Mouse (Mus musculus): ENCODE results near the gene Nxn. TPM values are rescaled to one million over a fixed set of nuclear protein-coding genes. Genes with fewer than 3 reads are reported as not detected.

Nxn gene
- polyA plus RNA-seq, 1 experiment from 2014 or later = 19.9 TPM

- no peaks in the 10 kb centered on the region for H3K9me3 ChIP-seq
- 69% methylated on average over 4 of the region's 4 CpGs for WGBS
- H3K9ac ChIP-seq (replicated peaks) = no peak overlapping the region
- H3K36me3 ChIP-seq = peaks cover 91% of the 10 kb centered on the region
- 0 out of 2 replicates have a peak overlapping the region, but pooled peaks have one; percentile 45 for H3K27ac ChIP-seq (replicated peaks)
- H3K27me3 ChIP-seq = no peaks in the 10 kb centered on the region
- no peak for ATAC-seq (replicated peaks)
- no peak overlapping the region for H3K4me2 ChIP-seq (replicated peaks)
- no peak overlapping the region for H3K4me3 ChIP-seq
- H3K4me1 ChIP-seq = peaks cover 10% of the 10 kb centered on the region; the same call in 1 of the 2 replicates
Observed at GRCm38 (mm10) chr11:76419179-76419578, 20.2 kb upstream of the Nxn start.

GRCm38 (mm10) chr11:76418423-76418822 is 19.5 kb upstream of the Nxn start:
- H3K36me3 ChIP-seq = peaks cover 88% of the 10 kb centered on the region

GRCm38 (mm10) chr11:76415985-76416384 is 17.0 kb upstream of the Nxn start:
- no peak overlapping the region for H3K4me3 ChIP-seq
- peaks cover 77% of the 10 kb centered on the region for H3K36me3 ChIP-seq
- no peak for ATAC-seq (replicated peaks)
- no peak overlapping the region for H3K4me2 ChIP-seq (replicated peaks)
- no peaks in the 10 kb centered on the region for H3K9me3 ChIP-seq
- WGBS = 66% methylated on average over 2 of the region's 2 CpGs
- H3K9ac ChIP-seq (replicated peaks) = no peak overlapping the region
- H3K27ac ChIP-seq (replicated peaks) = no peak overlapping the region
- H3K27me3 ChIP-seq = no peaks in the 10 kb centered on the region
- peaks cover 16% of the 10 kb centered on the region; the same call in 1 of the 2 replicates for H3K4me1 ChIP-seq

More at GRCm38 (mm10) chr11:76418423-76418822, 19.5 kb upstream of the Nxn start:
- Histone ChIP-seq H3K4me2 (replicated peaks) (no peak overlapping the region), H3K27ac (replicated peaks) (peak overlapping the region; percentile 45; the same call in 1 of the 2 replicates), H3K9me3 (no peaks in the 10 kb centered on the region), H3K27me3 (no peaks in the 10 kb centered on the region), H3K4me1 (peaks cover 16% of the 10 kb centered on the region; the same call in 1 of the 2 replicates), H3K9ac (replicated peaks) (no peak overlapping the region), H3K4me3 (no peak overlapping the region)
- WGBS = 66% methylated on average over 8 of the region's 8 CpGs
- ATAC-seq (replicated peaks) = no peak

- 86% methylated on average over 4 of the region's 4 CpGs for WGBS
Observed at GRCm38 (mm10) chr11:76415001-76415400, 16.1 kb upstream of the Nxn start.

GRCm38 (mm10) chr11:76413202-76413601 is 14.3 kb upstream of the Nxn start:
- Histone ChIP-seq H3K27ac (replicated peaks) (peak overlapping the region; percentile 24; the same call in 1 of the 2 replicates), H3K36me3 (peaks cover 52% of the 10 kb centered on the region)

More at GRCm38 (mm10) chr11:76415001-76415400, 16.1 kb upstream of the Nxn start:
- Histone ChIP-seq H3K4me3 (no peak overlapping the region), H3K4me2 (replicated peaks) (no peak overlapping the region), H3K36me3 (peaks cover 70% of the 10 kb centered on the region), H3K9me3 (no peaks in the 10 kb centered on the region), H3K27me3 (no peaks in the 10 kb centered on the region), H3K4me1 (peaks cover 16% of the 10 kb centered on the region; the same call in 1 of the 2 replicates), H3K27ac (replicated peaks) (no peak overlapping the region), H3K9ac (replicated peaks) (no peak overlapping the region)
- no peak for ATAC-seq (replicated peaks)

GRCm38 (mm10) chr11:76410826-76411225 is 11.9 kb upstream of the Nxn start:
- H3K36me3 ChIP-seq = peaks cover 28% of the 10 kb centered on the region
- no peak overlapping the region for H3K4me3 ChIP-seq
- H3K27me3 ChIP-seq = no peaks in the 10 kb centered on the region
- no peak overlapping the region for H3K27ac ChIP-seq (replicated peaks)
- 67% methylated on average over 12 of the region's 12 CpGs for whole genome bisulfite sequencing
- H3K4me1 ChIP-seq = peaks cover 16% of the 10 kb centered on the region
- H3K9me3 ChIP-seq = no peaks in the 10 kb centered on the region
- ATAC-seq (replicated peaks) = no peak
- no peak overlapping the region for H3K4me2 ChIP-seq (replicated peaks)
- H3K9ac ChIP-seq (replicated peaks) = no peak overlapping the region

More at GRCm38 (mm10) chr11:76413202-76413601, 14.3 kb upstream of the Nxn start:
- no peaks in the 10 kb centered on the region for H3K9me3 ChIP-seq
- WGBS = 79% methylated on average over 4 of the region's 4 CpGs
- H3K4me1 ChIP-seq = peaks cover 10% of the 10 kb centered on the region; the same call in 1 of the 2 replicates
- no peak overlapping the region for H3K4me2 ChIP-seq (replicated peaks)
- no peaks in the 10 kb centered on the region for H3K27me3 ChIP-seq
- H3K4me3 ChIP-seq = no peak overlapping the region
- ATAC-seq (replicated peaks) = no peak
- no peak overlapping the region for H3K9ac ChIP-seq (replicated peaks)

GRCm38 (mm10) chr11:76406702-76407583 is 8.0 kb upstream of the Nxn start, which contains the start of gene Timm22:
Gene Timm22, plus strand, starts transcription at chr11:76406952.
- WGBS = under 1% methylated on average over 46 of the region's 46 CpGs
- peaks cover 10% of the 10 kb centered on the region for H3K4me1 ChIP-seq
- peak within 1 kb of the TSS; percentile 71 for H3K4me3 ChIP-seq
- peak within 1 kb of the TSS; percentile 87 for H3K4me2 ChIP-seq (replicated peaks)
- ATAC-seq (replicated peaks) = peak; percentile 98
- H3K36me3 ChIP-seq = peaks cover 5% of the 10 kb centered on the region
- H3K9ac ChIP-seq (replicated peaks) = peak within 1 kb of the TSS; percentile 87
- peak within 1 kb of the TSS; percentile 84 for H3K27ac ChIP-seq (replicated peaks)
- no peaks in the 10 kb centered on the region for H3K27me3 ChIP-seq
- H3K9me3 ChIP-seq = no peaks in the 10 kb centered on the region

GRCm38 (mm10) chr11:76405626-76406264 is 6.8 kb upstream of the Nxn start:
- no peak for ATAC-seq (replicated peaks)
- H3K27ac ChIP-seq (replicated peaks) = no peak overlapping the region
- no peaks in the 10 kb centered on the region for H3K9me3 ChIP-seq
- H3K4me1 ChIP-seq = peaks cover 18% of the 10 kb centered on the region
- no peaks in the 10 kb centered on the region for H3K27me3 ChIP-seq
- H3K9ac ChIP-seq (replicated peaks) = no peak overlapping the region
- no peaks in the 10 kb centered on the region for H3K36me3 ChIP-seq
- H3K4me3 ChIP-seq = no peak overlapping the region
- H3K4me2 ChIP-seq (replicated peaks) = no peak overlapping the region
- 88% methylated on average over 5 of the region's 5 CpGs for WGBS

GRCm38 (mm10) chr11:76405113-76405512 is 6.2 kb upstream of the Nxn start:
- Histone ChIP-seq H3K4me1 (peaks cover 18% of the 10 kb centered on the region), H3K4me3 (no peak overlapping the region), H3K4me2 (replicated peaks) (no peak overlapping the region), H3K27me3 (no peaks in the 10 kb centered on the region), H3K27ac (replicated peaks) (no peak overlapping the region), H3K9ac (replicated peaks) (no peak overlapping the region), H3K36me3 (no peaks in the 10 kb centered on the region), H3K9me3 (no peaks in the 10 kb centered on the region)
- no peak for ATAC-seq (replicated peaks)
- 69% methylated on average over 4 of the region's 4 CpGs for WGBS

- Histone ChIP-seq H3K9ac (replicated peaks) (no peak overlapping the region; the same call in 1 of the 2 replicates), H3K4me1 (peaks cover 29% of the 10 kb centered on the region), H3K4me3 (no peak overlapping the region), H3K27me3 (no peaks in the 10 kb centered on the region), H3K36me3 (no peaks in the 10 kb centered on the region), H3K9me3 (no peaks in the 10 kb centered on the region), H3K4me2 (replicated peaks) (no peak overlapping the region), H3K27ac (replicated peaks) (no peak overlapping the region)
- ATAC-seq (replicated peaks) = no peak
- 58% methylated on average over 10 of the region's 10 CpGs for WGBS
Observed at GRCm38 (mm10) chr11:76401398-76401797, 2.5 kb upstream of the Nxn start.

GRCm38 (mm10) chr11:76399587-76400330 is 819 bp upstream of the Nxn start:
- peak; percentile 52; the same call in 1 of the 2 replicates for ATAC-seq (replicated peaks)
- H3K27me3 ChIP-seq = no peaks in the 10 kb centered on the region
- H3K9me3 ChIP-seq = no peaks in the 10 kb centered on the region
- H3K9ac ChIP-seq (replicated peaks) = peak overlapping the region; percentile 60; the same call in 1 of the 2 replicates
- H3K4me2 ChIP-seq (replicated peaks) = peak overlapping the region; percentile 82
- WGBS = 7% methylated on average over 11 of the region's 11 CpGs
- peaks cover 40% of the 10 kb centered on the region for H3K4me1 ChIP-seq
- H3K36me3 ChIP-seq = no peaks in the 10 kb centered on the region
- peak overlapping the region; percentile 78 for H3K27ac ChIP-seq (replicated peaks)
- peak overlapping the region; percentile 69 for H3K4me3 ChIP-seq

Measured in forebrain, embryonic 15.5 days (tissue).